Mouse (Mus musculus) adrenal gland, postnatal 4 days (tissue): ENCODE results near the gene Atxn7l1. TPM values are rescaled to one million over a fixed set of nuclear protein-coding genes. Genes with fewer than 3 reads are reported as not detected.

Source experiments
- DNase-seq, 2 experiments: peaks; one replicate each; pipeline ENCODE4 v3.0.0; 2021 to 2022; ENCODE audit warnings: low spot score in 2 of 2, mixed read lengths in 2 of 2
- total RNA-seq, 2 experiments: library from RNA; stranded (reverse); gene quantifications; 2 replicates each; pipeline ENCODE4 v1.2.3; 2021

The Atxn7l1 gene
- total RNA-seq, 2 experiments from 2014 or later, result 34.1 to 38.8 TPM

DNA sequence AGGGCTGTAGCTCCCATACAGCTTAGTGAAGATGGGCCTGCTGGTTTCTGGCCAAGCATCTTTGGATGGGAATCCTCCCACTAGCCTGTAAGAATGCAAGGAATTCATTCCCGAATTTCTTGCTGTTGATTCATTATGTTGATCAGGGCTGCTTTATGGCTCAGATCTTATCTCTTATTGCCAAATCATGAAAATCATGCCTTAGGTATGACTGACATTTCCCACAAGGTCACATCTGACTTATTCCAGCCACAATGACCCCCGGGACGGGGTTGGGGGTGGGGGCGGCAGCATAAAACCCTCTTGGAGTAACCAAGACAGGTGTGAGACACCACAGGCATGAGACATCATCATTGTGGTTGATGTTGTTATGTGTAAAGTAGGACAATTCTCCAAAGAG lies 34.4 kb downstream of the Atxn7l1 start:
- DNase-seq, result no peak

- no peak for DNase-seq
Observed at GRCm38 (mm10) chr12:33182428-33183137, 35.1 kb downstream of the Atxn7l1 start.

DNA sequence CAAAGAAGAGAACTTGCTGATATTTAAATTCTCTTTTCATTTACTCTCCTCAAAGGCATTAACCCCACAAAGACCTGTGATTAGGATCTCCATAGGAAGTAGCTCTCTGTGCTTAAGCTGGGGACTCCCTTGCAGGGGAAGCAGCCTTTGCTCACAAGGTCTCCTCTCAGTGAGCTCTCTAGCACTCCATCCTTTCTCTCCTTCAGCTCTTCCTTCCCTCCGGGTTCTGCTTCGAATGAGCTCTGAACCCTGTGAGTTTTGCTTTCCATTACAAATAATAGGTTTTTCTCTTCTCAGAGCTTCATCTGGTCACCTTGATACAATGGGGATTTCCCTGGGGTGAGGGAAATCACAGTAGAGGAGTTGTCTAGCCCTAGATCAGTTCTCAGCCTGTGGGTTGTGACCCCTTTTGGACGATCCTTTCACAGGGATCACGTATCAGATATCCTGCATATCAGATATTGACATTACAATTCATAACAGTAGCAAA lies 35.7 kb downstream of the Atxn7l1 start:
- no peak for DNase-seq

- DNase-seq, result no peak
Observed at GRCm38 (mm10) chr12:33184137-33184536, 36.6 kb downstream of the Atxn7l1 start.

GRCm38 (mm10) chr12:33185046-33185445 lies 37.6 kb downstream of the Atxn7l1 start:
- DNase-seq, result no peak

DNA sequence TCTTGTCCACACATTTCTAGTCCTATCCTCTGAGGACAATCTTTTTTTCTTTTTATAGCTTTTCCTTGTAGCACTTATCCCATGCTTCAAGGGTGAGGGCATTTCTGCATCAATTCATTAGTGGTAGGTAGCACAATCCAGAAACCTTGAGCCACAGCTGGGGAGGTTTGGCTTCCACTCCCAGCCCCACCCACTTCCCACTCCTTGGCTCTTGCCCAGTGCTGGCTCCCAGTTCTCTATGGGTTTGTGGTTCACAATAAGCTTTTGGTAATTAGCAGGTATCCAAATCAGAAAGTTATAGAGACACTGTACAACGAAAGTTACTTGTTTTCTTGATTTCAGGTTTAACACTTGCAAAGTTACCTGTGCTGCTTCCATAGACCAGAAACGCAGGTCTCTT lies 38.8 kb downstream of the Atxn7l1 start:
- DNase-seq, result no peak

- no peak for DNase-seq
Observed at GRCm38 (mm10) chr12:33190133-33190532, 42.6 kb downstream of the Atxn7l1 start.

DNA sequence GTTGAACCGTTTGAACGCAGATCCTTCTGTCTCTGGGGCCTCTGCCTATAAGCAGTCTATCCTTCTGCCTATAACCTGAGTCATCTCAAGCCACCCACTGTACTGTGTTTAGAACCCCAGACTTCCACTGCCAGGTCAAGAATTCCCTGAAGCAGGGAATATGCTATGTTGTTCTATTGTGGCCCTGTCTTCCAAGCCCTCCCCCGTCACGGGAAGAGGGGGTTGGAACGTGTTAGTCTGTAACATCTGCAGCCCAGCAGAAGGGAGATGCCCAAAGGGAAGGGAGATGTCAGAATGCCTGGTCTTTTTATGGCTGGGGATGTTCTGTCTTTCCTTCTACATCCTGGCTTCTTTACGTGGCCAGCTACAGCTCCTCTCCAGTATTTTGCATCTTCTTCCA lies 43.1 kb downstream of the Atxn7l1 start:
- no peak for DNase-seq

GRCm38 (mm10) chr12:33193408-33193901 lies 46.0 kb downstream of the Atxn7l1 start:
- no peak for DNase-seq

DNA sequence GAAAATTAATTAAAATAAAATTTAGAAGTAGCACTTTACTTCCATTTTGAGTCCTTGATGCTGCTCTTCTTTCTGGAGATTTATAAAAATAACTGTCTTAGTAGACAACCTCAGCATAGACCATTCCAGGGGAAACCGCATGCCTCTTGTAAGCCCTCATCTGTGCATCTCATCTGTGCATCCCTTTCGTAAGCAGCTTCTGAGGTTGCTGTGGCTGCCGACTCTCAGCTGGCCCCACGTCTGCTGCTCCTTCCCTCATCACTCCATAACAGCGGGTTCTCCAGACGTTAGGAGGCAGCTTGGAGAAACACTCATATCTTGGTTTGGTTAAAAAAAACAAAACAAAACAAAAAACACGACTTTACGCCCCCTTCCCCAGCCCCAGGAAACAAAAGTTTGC lies 47.7 kb downstream of the Atxn7l1 start:
- no peak for DNase-seq

GRCm38 (mm10) chr12:33197287-33197686 lies 49.8 kb downstream of the Atxn7l1 start:
- DNase-seq, result no peak

DNA sequence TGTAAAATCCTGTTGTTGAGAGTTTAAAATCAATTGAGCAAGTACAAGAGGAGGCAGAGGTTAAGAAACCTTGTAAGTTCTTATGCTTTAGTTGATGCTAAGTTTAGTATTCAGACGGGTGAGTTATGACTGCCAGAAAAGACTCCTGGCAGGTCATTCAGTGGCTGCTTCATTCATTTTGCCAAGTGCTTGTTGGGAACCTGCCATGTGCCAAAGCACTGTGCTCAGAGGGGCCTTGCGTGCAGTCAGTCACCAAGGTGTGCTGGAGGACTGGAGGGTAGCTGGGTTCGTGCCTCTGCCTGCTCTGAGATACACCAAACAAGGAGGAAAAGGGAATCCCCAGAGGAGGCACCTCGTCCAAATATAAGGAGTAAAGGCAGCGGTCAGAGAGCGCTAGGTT lies 50.3 kb downstream of the Atxn7l1 start:
- no peak for DNase-seq

GRCm38 (mm10) chr12:33201068-33201467 lies 53.6 kb downstream of the Atxn7l1 start:
- DNase-seq, result no peak

GRCm38 (mm10) chr12:33201491-33202210 lies 54.2 kb downstream of the Atxn7l1 start:
- DNase-seq, result no peak

DNA sequence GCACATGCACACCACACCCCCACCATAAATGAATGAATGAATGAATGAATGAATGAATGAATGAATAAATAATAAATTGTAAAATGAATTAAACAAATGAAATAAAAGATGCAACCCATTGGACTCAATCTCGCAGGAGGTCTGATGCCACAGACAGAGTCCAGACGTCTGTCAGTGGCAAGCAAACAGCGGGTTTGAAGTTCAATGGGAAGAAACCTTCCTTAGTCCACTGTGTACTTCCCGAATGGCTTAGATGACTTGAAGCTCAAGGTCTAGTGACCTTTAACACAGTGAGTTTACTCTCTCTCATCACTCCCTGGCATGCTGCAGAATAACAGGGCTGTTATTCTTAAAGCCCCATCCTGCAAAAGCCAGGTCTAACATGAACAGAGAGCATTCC lies 57.8 kb downstream of the Atxn7l1 start:
- DNase-seq, result no peak

DNA sequence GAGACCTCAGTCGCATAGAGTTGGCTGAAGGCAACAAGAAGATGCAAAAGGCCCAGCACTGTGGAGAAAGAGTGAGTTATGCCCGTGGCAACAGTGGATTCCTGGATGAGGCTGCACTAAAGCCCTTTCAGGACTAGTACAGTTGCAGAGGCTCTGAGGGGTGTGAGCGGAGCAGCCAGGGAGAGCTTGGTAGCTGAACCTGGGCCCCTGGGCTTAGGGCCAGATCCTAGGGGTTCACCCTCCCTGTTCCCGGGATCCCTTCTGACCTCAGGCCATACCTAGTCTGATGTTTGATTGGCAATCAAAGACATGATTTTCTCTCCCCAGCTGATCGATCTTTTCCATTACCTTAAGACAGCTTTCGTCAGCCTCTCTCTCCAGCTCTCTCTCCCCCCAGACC lies 58.8 kb downstream of the Atxn7l1 start:
- no peak for DNase-seq

DNA sequence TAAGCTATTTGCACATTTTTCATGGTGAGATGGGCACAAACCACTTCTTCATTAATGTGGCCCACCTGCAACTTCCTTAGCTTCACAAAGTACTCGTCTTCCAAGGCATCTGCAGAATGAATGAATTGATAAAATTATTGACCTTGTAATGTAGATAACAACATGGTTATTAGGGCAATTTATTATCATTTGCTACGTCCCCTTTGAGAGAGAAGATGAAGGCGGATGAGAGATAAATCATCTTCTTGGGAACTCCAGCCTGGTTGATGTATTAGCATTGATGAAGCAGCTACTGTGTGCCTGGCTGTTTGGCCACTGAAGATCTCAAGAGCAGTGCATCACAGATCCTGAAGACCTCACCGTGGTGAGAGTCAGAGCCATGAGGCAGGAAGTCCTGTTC lies 63.4 kb downstream of the Atxn7l1 start:
- no peak for DNase-seq

DNA sequence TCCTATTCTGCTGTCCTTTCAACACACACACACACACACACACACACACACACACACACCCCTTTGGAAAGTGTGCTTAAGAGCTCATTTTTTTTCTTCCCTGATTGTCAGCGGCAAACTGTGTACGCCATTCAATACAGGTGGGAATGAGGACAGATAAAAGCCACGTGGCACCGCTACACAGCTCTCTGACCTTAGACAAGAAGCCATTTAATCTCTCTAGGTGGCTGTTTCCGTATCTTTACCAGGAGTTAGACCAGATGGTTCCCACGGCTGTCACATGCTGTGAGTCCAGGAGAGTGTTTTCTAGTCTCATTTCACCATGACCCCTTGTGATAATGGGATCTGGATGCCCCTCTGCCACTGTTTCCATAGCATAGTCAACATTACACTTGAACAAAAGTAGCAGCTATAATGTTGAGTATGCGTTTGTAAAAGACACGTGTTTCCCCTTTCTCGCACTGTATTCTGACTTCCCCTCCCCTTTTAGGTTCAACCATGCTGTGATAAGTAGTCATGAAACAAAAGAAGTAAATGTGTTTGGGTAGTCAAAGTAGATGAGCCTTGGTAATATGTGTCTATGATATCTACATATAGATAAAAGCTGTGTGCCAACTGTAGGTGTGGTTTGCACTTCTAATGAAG lies 70.8 kb downstream of the Atxn7l1 start:
- no peak for DNase-seq

DNA sequence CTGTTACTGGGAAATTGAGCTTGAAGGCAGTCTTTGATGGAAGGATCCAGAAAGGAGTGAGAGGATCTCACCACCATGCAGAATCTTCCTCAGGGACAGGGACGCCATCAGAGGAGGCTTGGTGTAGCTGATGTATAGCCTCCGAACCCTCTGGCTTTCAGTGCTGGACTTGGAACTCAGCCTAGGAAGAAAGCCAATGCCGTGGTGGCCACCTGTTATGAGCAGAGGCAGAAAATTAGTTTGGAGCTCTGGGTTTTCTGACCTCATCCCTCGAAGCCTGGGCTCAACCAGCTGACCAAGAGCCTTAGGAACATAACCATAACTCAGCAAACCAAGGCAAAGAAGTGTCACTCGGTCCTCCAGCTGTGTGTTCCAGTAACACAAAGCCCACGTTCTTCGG lies 71.9 kb downstream of the Atxn7l1 start:
- no peak for DNase-seq

DNA sequence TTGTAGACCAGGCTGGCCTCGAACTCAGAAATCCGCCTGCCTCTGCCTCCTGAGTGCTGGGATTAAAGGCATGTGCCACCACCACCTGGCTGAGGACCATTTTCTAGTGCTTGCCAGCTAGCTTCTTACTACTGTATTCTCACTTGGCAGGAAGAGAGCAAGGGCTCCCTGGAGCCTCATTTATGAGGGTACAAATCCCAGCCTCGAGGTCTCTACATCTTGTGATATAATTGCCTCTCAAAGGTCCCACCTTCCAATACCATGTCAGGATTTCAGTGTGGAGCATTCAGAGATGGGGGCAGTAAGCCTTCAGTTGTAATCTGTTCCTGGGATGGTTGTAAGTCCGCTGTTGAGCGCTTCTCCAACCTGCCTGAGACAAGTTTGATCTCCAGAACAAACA lies 72.6 kb downstream of the Atxn7l1 start:
- DNase-seq, result no peak

DNA sequence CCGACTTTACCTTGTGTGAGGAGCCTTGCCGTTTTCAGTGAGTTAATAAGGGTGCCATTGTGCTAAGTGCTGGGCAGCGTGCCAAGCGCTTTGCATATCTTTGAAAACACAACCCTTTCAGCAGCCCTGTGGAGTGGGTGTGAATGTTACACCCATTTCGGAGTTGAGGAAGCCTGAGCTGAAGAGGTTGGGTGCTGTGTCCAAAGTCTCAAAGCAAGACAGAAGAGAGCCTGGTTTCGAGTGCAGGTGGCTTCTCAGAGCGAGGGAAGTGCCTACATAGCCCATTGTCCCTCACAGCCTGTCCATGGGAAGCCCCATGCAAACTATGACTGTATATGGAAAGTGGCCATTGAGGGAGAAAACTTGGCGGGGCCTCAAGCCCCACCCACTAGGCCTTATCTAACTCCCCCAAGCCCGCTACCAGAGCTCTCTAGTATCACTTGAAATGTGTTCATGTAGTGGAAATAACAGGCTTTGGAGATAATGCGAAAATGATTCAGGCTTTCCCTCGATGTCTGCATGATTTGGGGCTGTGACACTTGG lies 73.1 kb downstream of the Atxn7l1 start:
- no peak for DNase-seq

DNA sequence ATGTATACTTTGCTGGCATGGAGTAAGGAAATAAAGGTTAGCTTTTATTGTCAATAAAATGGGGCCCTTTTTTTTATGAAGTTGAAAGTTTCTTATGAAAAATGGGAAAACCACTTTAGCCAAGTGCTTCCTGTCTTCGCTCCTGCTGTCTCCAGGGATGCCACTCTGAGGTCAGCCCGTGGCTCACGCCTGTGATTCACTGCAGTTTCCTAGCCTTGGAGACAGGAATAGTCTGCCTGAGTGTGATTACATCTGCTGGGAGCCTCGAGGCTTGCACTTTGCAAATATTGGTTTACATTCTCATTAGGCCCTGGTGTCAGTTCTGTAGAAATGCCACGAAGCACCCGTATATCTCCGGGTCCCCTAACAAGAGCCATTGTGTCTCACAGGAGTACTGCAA lies 74.7 kb downstream of the Atxn7l1 start:
- no peak for DNase-seq
